Mouse (Mus musculus) stomach, postnatal 0 days (tissue): ENCODE results near the gene Tax1bp3. TPM values are rescaled to one million over a fixed set of nuclear protein-coding genes. Genes with fewer than 3 reads are reported as not detected.

Experiments
- ATAC-seq: fragments of 200-750 bp; cut with Nextera tagmentation; 2 replicates; pipeline ENCODE4 v1.8.0; 2017; ENCODE audit not compliant: low FRiP score, low TSS enrichment
- DNase-seq: peaks from one replicate; pipeline ENCODE4 v3.0.0-alpha.2; 2016; ENCODE audit warnings: low spot score
- H3K27ac ChIP-seq: fragments of 300-500 bp; sonication (generic); replicated peaks from 2 replicates; pipeline ENCODE4 v1.5.1; 2014; ENCODE audit warnings: mild to moderate bottlenecking, control low read depth
- H3K27me3 ChIP-seq: fragments of 300-500 bp; sonication (generic); 2 replicates; pipeline ENCODE4 v1.6.1; 2014; ENCODE audit warnings: low read length; ENCODE audit not compliant: control insufficient read depth, insufficient read depth
- H3K36me3 ChIP-seq: fragments of 300-500 bp; sonication (generic); 2 replicates; pipeline ENCODE4 v1.6.1; 2014; ENCODE audit warnings: low read length, mixed read lengths; ENCODE audit not compliant: control insufficient read depth, insufficient read depth
- H3K4me1 ChIP-seq: fragments of 300-500 bp; sonication (generic); replicated peaks from 2 replicates; pipeline ENCODE4 v1.6.1; 2014; ENCODE audit warnings: antibody characterized with exemption; ENCODE audit not compliant: control insufficient read depth, insufficient read depth
- H3K4me2 ChIP-seq: fragments of 300-500 bp; sonication (generic); replicated peaks from 2 replicates; pipeline ENCODE4 v1.6.1; 2014; ENCODE audit warnings: low read depth, mild to moderate bottlenecking, control low read depth, moderate library complexity
- H3K4me3 ChIP-seq: fragments of 300-500 bp; sonication (generic); 2 replicates; pipeline ENCODE4 v1.5.1; 2014; ENCODE audit warnings: low read depth, low read length, control low read depth
- H3K9ac ChIP-seq: fragments of 300-500 bp; sonication (generic); 2 replicates; pipeline ENCODE4 v1.6.1; 2014; ENCODE audit warnings: mild to moderate bottlenecking, low read length, control low read depth, mixed read lengths
- H3K9me3 ChIP-seq: fragments of 300-500 bp; sonication (generic); 2 replicates; pipeline ENCODE4 v1.6.1; 2016; ENCODE audit warnings: low read length; ENCODE audit not compliant: control insufficient read depth
- CTCF ChIP-seq: IDR thresholded peaks from 2 replicates; pipeline ENCODE4 v1.5.1; 2016; ENCODE audit warnings: antibody characterized with exemption, low read depth, mild to moderate bottlenecking, moderate library complexity
- EP300 ChIP-seq: optimal IDR thresholded peaks from 2 replicates; pipeline ENCODE3; 2016; ENCODE audit warnings: antibody characterized with exemption
- WGBS: fragments of 180-500 bp; shearing (Covaris S2); extraction: QIAGEN DNeasy Blood & Tissue Kit; methylation state at CpG from one replicate; pipeline ENCODE4 v1.1.7; 2014; 5-methylcytosine and 5-hydroxymethylcytosine counted together
- polyA plus RNA-seq: library from polyadenylated mRNA; unstranded; fragments of >200 nt; fragmentation: Nextera tagmentation; extraction: Ambion mirVana; gene quantifications from 2 replicates; pipeline ENCODE4 v1.2.1, GENCODE M21; 2015

Tax1bp3 gene
- polyA plus RNA-seq, 1 experiment from 2014 or later, result 176 TPM

- no peaks in the 10 kb centered on the region for H3K4me1 ChIP-seq
- WGBS, result 61% methylated on average over 2 of the region's 2 CpGs
- no peaks in the 10 kb centered on the region for H3K27me3 ChIP-seq
- H3K36me3 ChIP-seq, result no peaks in the 10 kb centered on the region
- ATAC-seq (peak; percentile 57), DNase-seq (peak; percentile 54)
- no peaks in the 10 kb centered on the region for H3K9me3 ChIP-seq
- TF ChIP-seq EP300, result no peak
- peak; percentile 68 for TF ChIP-seq CTCF
- H3K9ac ChIP-seq, result no peak overlapping the region
- no peak overlapping the region for H3K27ac ChIP-seq
- H3K4me3 ChIP-seq, result no peak overlapping the region
- H3K4me2 ChIP-seq, result no peak overlapping the region
Observed at GRCm38 (mm10) chr11:73223966-73224365, 47.1 kb downstream of the Tax1bp3 start.

- Histone ChIP-seq H3K27ac (no peak overlapping the region), H3K4me2 (no peak overlapping the region), H3K9me3 (no peaks in the 10 kb centered on the region), H3K36me3 (no peaks in the 10 kb centered on the region), H3K4me3 (no peak overlapping the region), H3K9ac (no peak overlapping the region), H3K27me3 (no peaks in the 10 kb centered on the region), H3K4me1 (no peaks in the 10 kb centered on the region)
- ATAC-seq, result no peak
- 84% methylated on average over 6 of the region's 6 CpGs for WGBS
- no peak for TF ChIP-seq EP300
- no peak for TF ChIP-seq CTCF
- no peak for DNase-seq
Observed at GRCm38 (mm10) chr11:73225856-73226255, 49.0 kb downstream of the Tax1bp3 start.

GRCm38 (mm10) chr11:73228881-73229280 is 52.0 kb downstream of the Tax1bp3 start:
- Histone ChIP-seq H3K9ac (no peak overlapping the region), H3K9me3 (no peaks in the 10 kb centered on the region), H3K27me3 (no peaks in the 10 kb centered on the region), H3K36me3 (no peaks in the 10 kb centered on the region), H3K4me1 (no peaks in the 10 kb centered on the region), H3K4me2 (no peak overlapping the region), H3K4me3 (no peak overlapping the region), H3K27ac (no peak overlapping the region)
- TF ChIP-seq CTCF (no peak), EP300 (no peak)
- DNase-seq, result no peak
- ATAC-seq, result no peak
- 62% methylated on average over 5 of the region's 5 CpGs for WGBS

GRCm38 (mm10) chr11:73230081-73230480 is 53.2 kb downstream of the Tax1bp3 start:
- H3K9ac ChIP-seq, result no peak overlapping the region
- no peaks in the 10 kb centered on the region for H3K9me3 ChIP-seq
- H3K36me3 ChIP-seq, result no peaks in the 10 kb centered on the region
- H3K27me3 ChIP-seq, result no peaks in the 10 kb centered on the region
- 82% methylated on average over 5 of the region's 5 CpGs for WGBS
- no peak overlapping the region for H3K27ac ChIP-seq
- H3K4me1 ChIP-seq, result no peaks in the 10 kb centered on the region
- ATAC-seq (no peak), DNase-seq (no peak)
- no peak for TF ChIP-seq EP300
- TF ChIP-seq CTCF, result no peak
- no peak overlapping the region for H3K4me2 ChIP-seq
- no peak overlapping the region for H3K4me3 ChIP-seq

GRCm38 (mm10) chr11:73232513-73232912 is 55.6 kb downstream of the Tax1bp3 start:
- Histone ChIP-seq H3K9ac (no peak overlapping the region), H3K36me3 (no peaks in the 10 kb centered on the region), H3K27me3 (no peaks in the 10 kb centered on the region), H3K9me3 (no peaks in the 10 kb centered on the region), H3K4me1 (0 out of 2 replicates have a peak, but pooled peaks cover 2% of the 10 kb centered on the region), H3K4me2 (no peak overlapping the region), H3K4me3 (no peak overlapping the region), H3K27ac (no peak overlapping the region)
- ATAC-seq, result no peak
- DNase-seq, result no peak
- TF ChIP-seq CTCF (no peak), EP300 (no peak)
- 50% methylated on average over 2 of the region's 2 CpGs for WGBS

Other genes with a start within 250 kb of the Tax1bp3 start
- 19.6 and 21.9 TPM in 2 replicates for gene Atp2a3, start 215.9 kb upstream of the Tax1bp3 start, polyA plus RNA-seq
- gene P2rx1, start 178.0 kb upstream of the Tax1bp3 start, polyA plus RNA-seq, result 0.97 and 0.98 TPM in 2 replicates
- gene Camkk1, start 158.1 kb upstream of the Tax1bp3 start, polyA plus RNA-seq, result 6.7 and 7.1 TPM in 2 replicates
- 4.9 TPM in 2 replicates for gene Ncbp3, start 129.3 kb upstream of the Tax1bp3 start, polyA plus RNA-seq
- gene Itgae, start 86.5 kb upstream of the Tax1bp3 start, polyA plus RNA-seq, result 0.13 and 0.15 TPM in 2 replicates
- gene Haspin, start 38.8 kb upstream of the Tax1bp3 start, polyA plus RNA-seq, result 2.7 and 3.6 TPM in 2 replicates
- 0.44 and 0.48 TPM in 2 replicates for gene P2rx5, start 16.7 kb upstream of the Tax1bp3 start, polyA plus RNA-seq
- gene Emc6, start within 50 bp of the Tax1bp3 start, polyA plus RNA-seq, result 125 and 132 TPM in 2 replicates
- gene Ctns, start 22.0 kb downstream of the Tax1bp3 start, polyA plus RNA-seq, result 15.9 and 17.4 TPM in 2 replicates
- 3.4 and 4.0 TPM in 2 replicates for gene Shpk, start 22.4 kb downstream of the Tax1bp3 start, polyA plus RNA-seq
- 0.02 and 0.08 TPM in 2 replicates for gene Trpv1, start 57.2 kb downstream of the Tax1bp3 start, polyA plus RNA-seq
- gene Trpv3, start 90.3 kb downstream of the Tax1bp3 start, polyA plus RNA-seq, result 0.57 and 0.61 TPM in 2 replicates
- 2.7 and 3.3 TPM in 2 replicates for gene Aspa, start 152.5 kb downstream of the Tax1bp3 start, polyA plus RNA-seq
- not detected in 2 replicates for gene Gm49340, start 152.7 kb downstream of the Tax1bp3 start, polyA plus RNA-seq
- 0.17 TPM in 1 of 2 replicates, not detected in the other for gene Spata22, start 152.7 kb downstream of the Tax1bp3 start, polyA plus RNA-seq
- gene Olfr20, start 173.7 kb downstream of the Tax1bp3 start, polyA plus RNA-seq, result 0.06 TPM in 1 of 2 replicates, not detected in the other
- not detected in 2 replicates for gene Olfr376, start 194.2 kb downstream of the Tax1bp3 start, polyA plus RNA-seq
- gene Olfr1, start 222.5 kb downstream of the Tax1bp3 start, polyA plus RNA-seq, result not detected in 2 replicates